In the genomic region with DNA sequence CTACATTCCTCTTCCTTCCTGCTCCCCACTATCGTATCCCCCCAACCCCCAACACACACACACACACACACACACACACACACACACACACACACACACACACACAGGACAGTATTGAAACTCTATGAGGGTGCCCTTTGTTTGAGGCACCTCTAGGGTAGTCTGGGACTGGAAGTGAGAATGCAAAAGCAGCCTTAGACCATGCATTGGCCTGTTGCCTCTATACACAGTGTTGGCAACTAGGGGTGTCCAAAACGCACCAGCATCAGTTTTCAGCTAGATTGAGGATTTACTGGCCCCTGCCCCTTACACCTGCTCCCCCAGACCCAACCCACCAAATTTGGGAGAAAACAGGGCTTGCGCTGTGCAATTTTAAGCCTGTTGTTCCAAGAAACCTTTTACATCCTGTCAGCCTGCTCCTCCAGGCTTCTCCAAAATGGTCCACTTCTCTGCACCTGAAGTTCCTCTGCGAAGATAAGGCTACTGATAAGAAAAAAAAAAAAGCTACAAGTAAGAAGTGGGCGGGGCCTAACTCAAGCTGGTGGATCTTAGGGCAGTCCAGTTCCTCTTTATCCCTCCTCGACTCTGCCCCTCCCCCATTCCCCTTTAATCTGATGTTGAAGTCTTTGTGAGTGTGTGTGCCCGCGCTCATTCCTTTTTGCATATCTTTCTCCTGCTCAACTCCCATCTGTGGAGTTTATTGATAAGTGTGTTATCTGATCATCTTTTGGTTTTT, we compare ENCODE assay signal across 9 mouse cellular contexts. TPM values are rescaled to one million over a fixed set of nuclear protein-coding genes. Genes with fewer than 3 reads are reported as not detected.
DNase-seq lines count a peak whose midpoint lies in the region; ATAC-seq and TF ChIP-seq lines count a peak whose summit lies in the region.
"Had no signal": no experiment of that assay in that cellular context is flagged by ENCODE, and none has a peak within 500 bp of the region (broad histone marks: within the 10 kb centered on the region; RNA-seq: fewer than 3 reads in every experiment).

No protein-coding gene starts in this region.

- H3K4me1 ChIP-seq in cortical plate, adult 2 months (ENCODE audit: control insufficient read depth, insufficient read depth, low read length) = 0 out of 2 replicates have a peak, but pooled peaks cover 1% of the 10 kb centered on the region
- H3K4me1 ChIP-seq in heart, embryonic 16.5 days (ENCODE audit: control insufficient read depth, insufficient read depth, low read length) = peaks cover 5% of the 10 kb centered on the region
- H3K4me1 ChIP-seq in limb, embryonic 15.5 days = peaks cover 2% of the 10 kb centered on the region; the same call in 1 of the 2 replicates
- no peaks in the 10 kb centered on the region; the same call in 1 of the 2 replicates for H3K4me1 ChIP-seq in midbrain, postnatal 0 days (ENCODE audit: insufficient read depth, low read length)

- H3K27me3 ChIP-seq in heart, embryonic 16.5 days (ENCODE audit: control insufficient read depth, insufficient read depth, low read length) = peaks cover 2% of the 10 kb centered on the region
- peaks cover 53% of the 10 kb centered on the region for H3K27me3 ChIP-seq in limb, embryonic 15.5 days
- H3K27me3 ChIP-seq in midbrain, postnatal 0 days (ENCODE audit: insufficient read depth, low read length) = no peaks in the 10 kb centered on the region

- H3K4me2 ChIP-seq in heart, embryonic 16.5 days (ENCODE audit: low read depth, low read length) = peak overlapping the region; percentile 72
- H3K4me2 ChIP-seq in limb, embryonic 15.5 days = peak overlapping the region; percentile 67; the same call in 1 of the 2 replicates
- peak overlapping the region; percentile 66 for H3K4me2 ChIP-seq in midbrain, postnatal 0 days (ENCODE audit: low read depth, low read length, poor library complexity, severe bottlenecking)

- no peak overlapping the region for H3K9ac ChIP-seq in heart, embryonic 16.5 days (ENCODE audit: low read length)
- no peak overlapping the region for H3K9ac ChIP-seq in limb, embryonic 15.5 days
- H3K9ac ChIP-seq in midbrain, postnatal 0 days (replicated peaks; ENCODE audit: low read length, poor library complexity, severe bottlenecking) = no peak overlapping the region
- H3K9ac ChIP-seq: liver, embryonic 14.5 days had no signal

- 32% methylated on average over 8 of the region's 8 CpGs for WGBS in heart, embryonic 16.5 days
- WGBS in limb, embryonic 15.5 days = 27% methylated on average over 8 of the region's 8 CpGs
- WGBS in midbrain, postnatal 0 days = 34% methylated on average over 8 of the region's 8 CpGs

- intact Hi-C loops in left cerebral cortex, postnatal 25 days (cut with DNase I) = loop anchor here (2.0 to 5.0 kb wide), 6 partner anchors 50 to 330 kb away; a partner anchor contains a TSS

- no peak for TF ChIP-seq CTCF in cortical plate, adult 2 months (IDR thresholded peaks at IDR 0.05; ENCODE audit: extremely low read depth, insufficient read depth, low read length)
- TF ChIP-seq CTCF in midbrain, postnatal 0 days (IDR thresholded peaks at IDR 0.05) = no peak

- ATAC-seq in heart, embryonic 16.5 days (replicated peaks; ENCODE audit: extremely low read depth, insufficient read depth, low FRiP score) = no peak
- no peak for ATAC-seq in limb, embryonic 15.5 days (ENCODE audit: insufficient number of reproducible peaks, low FRiP score, low TSS enrichment, low read depth)
- ATAC-seq in midbrain, postnatal 0 days (ENCODE audit: low FRiP score) = peak; percentile 22
- ATAC-seq in erythroblast, adult 5-6 weeks (replicated peaks; ENCODE audit: low FRiP score, poor library complexity, severe bottlenecking) = no peak

- no peak for TF ChIP-seq POLR2A in cortical plate, adult 2 months (IDR thresholded peaks at IDR 0.05; ENCODE audit: extremely low read depth, insufficient read depth, low read length)

- H3K4me3 ChIP-seq in cortical plate, adult 2 months (ENCODE audit: insufficient read depth, low read length) = peak overlapping the region; percentile 59
- H3K4me3 ChIP-seq in heart, embryonic 16.5 days (ENCODE audit: low read length) = peak overlapping the region; percentile 57
- peak overlapping the region; percentile 47 for H3K4me3 ChIP-seq in limb, embryonic 15.5 days
- H3K4me3 ChIP-seq in midbrain, postnatal 0 days (ENCODE audit: low read depth, low read length) = peak overlapping the region; percentile 51

- no peak overlapping the region for H3K27ac ChIP-seq in cortical plate, adult 2 months (ENCODE audit: insufficient read depth, low read length)
- peak overlapping the region; percentile 45 for H3K27ac ChIP-seq in heart, embryonic 16.5 days (ENCODE audit: low read length)
- H3K27ac ChIP-seq in limb, embryonic 15.5 days = no peak overlapping the region
- peak overlapping the region; percentile 47; the same call in 1 of the 2 replicates for H3K27ac ChIP-seq in midbrain, postnatal 0 days (ENCODE audit: low read depth, low read length)
- H3K27ac ChIP-seq: liver, embryonic 14.5 days had no signal

- peak; percentile 5 to 20 for DNase-seq in left cerebral cortex, postnatal 25 days (ENCODE audit: low spot score in 2 of 2)
- no peak for DNase-seq in left cerebral cortex, adult 9 months (ENCODE audit: low spot score in 2 of 2)
- DNase-seq in midbrain, postnatal 0 days (ENCODE audit: low spot score) = peak; percentile 39
- no peak for DNase-seq in ovary, adult 18-20 months (ENCODE audit: low spot score)

- H3K36me3 ChIP-seq in heart, embryonic 16.5 days (ENCODE audit: control insufficient read depth, insufficient read depth) = no peaks in the 10 kb centered on the region
- H3K36me3 ChIP-seq in limb, embryonic 15.5 days = no peaks in the 10 kb centered on the region
- no peaks in the 10 kb centered on the region for H3K36me3 ChIP-seq in midbrain, postnatal 0 days (ENCODE audit: insufficient read depth, low read length)

- H3K9me3 ChIP-seq in heart, embryonic 16.5 days (replicated peaks; ENCODE audit: control insufficient read depth, low read length) = no peaks in the 10 kb centered on the region
- no peaks in the 10 kb centered on the region; the same call in 1 of the 2 replicates for H3K9me3 ChIP-seq in limb, embryonic 15.5 days
- no peaks in the 10 kb centered on the region for H3K9me3 ChIP-seq in midbrain, postnatal 0 days (ENCODE audit: low read length)

RNA-seq across cellular contexts. Expression of a gene that starts 2.6 kb away (rescaled TPM):
- 10 to 100 TPM; 31.8 to 35.2 TPM for total RNA-seq in left cerebral cortex, postnatal 25 days (2021)
- 14.3 and 14.5 TPM in 2 replicates for polyA plus RNA-seq in cortical plate, adult 2 months (2012; rRNA removed)
- polyA plus RNA-seq in heart, embryonic 16.5 days (2015; fragmentation: Nextera tagmentation; extraction: Ambion mirVana) = 3.7 and 4.2 TPM in 2 replicates
- polyA plus RNA-seq in limb, embryonic 15.5 days (2015; fragmentation: Nextera tagmentation; extraction: Ambion mirVana) = 1.4 and 1.8 TPM in 2 replicates
- total RNA-seq in midbrain, postnatal 0 days (2014; rRNA removed) = 10.3 and 13.7 TPM in 2 replicates
- 4.6 and 5.5 TPM in 2 replicates for polyA plus RNA-seq in midbrain, postnatal 0 days (2015; fragmentation: Nextera tagmentation; extraction: Ambion mirVana)
- not detected in 2 replicates for total RNA-seq in erythroblast, adult 5-6 weeks (2015; ENCODE audit: low replicate concordance)
- total RNA-seq in erythroblast, adult 5-6 weeks (2017; ENCODE audit: low replicate concordance) = not detected in 2 replicates

Comparison
In these comparisons a context has a peak if more than half of its experiments do, and no peak if none do; other contexts are left out.
1. DNase-seq: peak in left cerebral cortex, postnatal 25 days (2 of 2) and midbrain, postnatal 0 days (single experiment); none in left cerebral cortex, adult 9 months (0 of 2) and ovary, adult 18-20 months (single experiment).
2. H3K27ac ChIP-seq: peak in heart, embryonic 16.5 days (single experiment) and midbrain, postnatal 0 days (single experiment); none in cortical plate, adult 2 months (single experiment) and limb, embryonic 15.5 days (single experiment).
3. Peak in every context shown above with its lines, with median percentiles within 50 percentile points of each other: H3K4me3 ChIP-seq and H3K4me2 ChIP-seq.